Mouse (Mus musculus): ENCODE results near the gene Phlpp2.

DNA sequence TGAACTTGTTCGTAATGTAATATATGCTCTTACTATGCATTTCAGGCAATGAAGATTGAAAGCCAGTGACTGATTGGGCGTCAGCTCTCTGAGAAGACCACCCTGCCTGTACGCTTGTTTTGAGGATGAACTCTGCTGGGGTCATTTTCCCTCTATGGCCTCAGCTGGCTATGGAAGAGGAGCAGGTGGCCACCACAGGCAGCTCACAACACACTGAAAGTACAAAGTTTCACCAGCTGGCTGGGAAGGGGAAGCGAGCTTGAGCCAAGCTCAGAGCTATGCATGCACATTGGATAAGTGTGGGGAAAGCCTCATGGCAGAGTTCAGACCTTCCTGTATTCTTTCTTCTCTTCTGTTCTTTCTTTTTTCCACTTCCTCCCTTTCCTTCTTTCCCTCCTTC, 90.8 kb downstream of the Phlpp2 start:
- no peak for TF ChIP-seq MAFK (IDR thresholded peaks at IDR 0.05; ENCODE audit: insufficient read depth, low read depth, low read length)
- no peak for TF ChIP-seq ZC3H11A (IDR thresholded peaks at IDR 0.05; ENCODE audit: borderline replicate concordance, low read depth, low read length)
- no peak for TF ChIP-seq CHD2 (IDR thresholded peaks at IDR 0.05; ENCODE audit: low read depth, low read length)

Measured in ES-E14 (cell line).